Mouse (Mus musculus): ENCODE data around the gene Amdhd2. TPM values are rescaled to one million over a fixed set of nuclear protein-coding genes. Genes with fewer than 3 reads are reported as not detected.

Amdhd2 gene
- polyA plus RNA-seq, 1 experiment from 2014 or later, result 29.5 TPM

GRCm38 (mm10) chr17:24168590-24169277 is 5.2 kb upstream of the Amdhd2 start:
- Histone ChIP-seq H3K9ac (ENCODE audit: low read length) (peak overlapping the region; percentile 90), H3K4me2 (ENCODE audit: low read depth, low read length, severe bottlenecking) (peak overlapping the region; percentile 87), H3K36me3 (ENCODE audit: control insufficient read depth, insufficient read depth, low read length) (no peaks in the 10 kb centered on the region; the same call in 1 of the 2 replicates), H3K9me3 (ENCODE audit: control insufficient read depth, low read length) (no peaks in the 10 kb centered on the region), H3K27ac (ENCODE audit: low read depth, low read length) (peak overlapping the region; percentile 96), H3K4me1 (replicated peaks; ENCODE audit: control insufficient read depth, insufficient read depth, low read length) (peaks cover 8% of the 10 kb centered on the region; the same call in 1 of the 2 replicates), H3K27me3 (ENCODE audit: control insufficient read depth, insufficient read depth, low read length) (no peaks in the 10 kb centered on the region), H3K4me3 (ENCODE audit: low read depth, low read length) (peak overlapping the region; percentile 93)
- ATAC-seq (replicated peaks; ENCODE audit: low FRiP score), result peak; percentile 74
- WGBS, result under 1% methylated on average over 39 of the region's 41 CpGs
- DNase-seq (ENCODE audit: low spot score), result peak; percentile 84

DNA sequence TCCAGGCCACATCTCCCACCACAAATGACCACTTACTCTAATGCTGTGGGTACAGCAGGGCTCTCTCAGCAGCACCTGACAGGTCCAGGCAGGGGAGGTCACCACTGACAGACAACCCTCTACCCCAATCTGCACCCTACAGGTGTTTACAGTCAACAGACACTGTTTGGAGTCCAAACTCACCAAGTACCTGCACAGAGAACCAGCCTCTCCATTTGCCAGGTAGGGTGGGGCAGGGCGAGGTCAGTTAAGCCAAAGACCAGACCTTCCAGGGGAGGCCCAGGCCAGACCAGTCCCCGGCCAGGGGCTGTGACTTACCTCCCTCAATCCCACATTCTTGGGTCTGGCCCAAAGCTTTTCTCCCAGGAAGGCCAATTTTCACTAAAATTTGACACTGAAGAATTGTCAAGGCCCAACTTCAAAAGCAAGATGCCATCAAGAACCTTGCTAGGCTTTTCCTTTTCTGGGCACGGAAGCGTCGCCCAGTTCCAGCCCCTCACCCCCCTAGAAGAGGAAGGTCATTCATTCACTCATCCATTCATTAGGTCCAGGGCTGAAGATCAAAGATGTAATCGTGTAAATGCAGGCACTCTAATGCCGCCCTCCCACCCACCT is 4.4 kb upstream of the Amdhd2 start:
- H3K9me3 ChIP-seq (ENCODE audit: control insufficient read depth, low read length), result no peaks in the 10 kb centered on the region
- peak overlapping the region; percentile 93 for H3K4me3 ChIP-seq (ENCODE audit: low read depth, low read length)
- peak overlapping the region; percentile 87 for H3K4me2 ChIP-seq (ENCODE audit: low read depth, low read length, severe bottlenecking)
- no peak overlapping the region; the same call in 1 of the 2 replicates for H3K27ac ChIP-seq (ENCODE audit: low read depth, low read length)
- peaks cover 8% of the 10 kb centered on the region; the same call in 1 of the 2 replicates for H3K4me1 ChIP-seq (replicated peaks; ENCODE audit: control insufficient read depth, insufficient read depth, low read length)
- ATAC-seq (replicated peaks; ENCODE audit: low FRiP score) (no peak), DNase-seq (ENCODE audit: low spot score) (peak; percentile 61)
- H3K9ac ChIP-seq (ENCODE audit: low read length), result peak overlapping the region; percentile 90
- no peaks in the 10 kb centered on the region; the same call in 1 of the 2 replicates for H3K36me3 ChIP-seq (ENCODE audit: control insufficient read depth, insufficient read depth, low read length)
- no peaks in the 10 kb centered on the region for H3K27me3 ChIP-seq (ENCODE audit: control insufficient read depth, insufficient read depth, low read length)
- WGBS, result 63% methylated on average over 7 of the region's 7 CpGs

DNA sequence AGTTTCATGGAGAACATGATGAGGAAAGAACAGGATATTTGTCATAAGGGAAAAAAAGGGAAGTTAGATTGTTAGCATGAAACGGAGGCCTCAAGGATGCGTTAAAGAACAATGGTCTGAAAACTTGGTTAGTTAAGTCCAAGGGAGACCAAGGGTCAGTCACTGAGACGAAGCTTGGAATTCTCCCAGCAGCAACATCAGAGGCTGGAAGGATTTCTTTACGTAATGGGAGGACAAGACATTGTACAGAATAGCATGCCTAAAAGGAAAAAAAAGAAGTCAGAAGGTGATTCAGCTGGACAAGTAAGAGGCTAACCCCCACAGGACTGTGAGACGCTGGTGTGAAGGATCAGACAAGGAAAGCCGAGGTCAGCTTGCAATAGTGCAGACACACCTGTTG is 3.6 kb upstream of the Amdhd2 start:
- Histone ChIP-seq H3K9ac (ENCODE audit: low read length) (no peak overlapping the region), H3K36me3 (ENCODE audit: control insufficient read depth, insufficient read depth, low read length) (no peaks in the 10 kb centered on the region; the same call in 1 of the 2 replicates), H3K4me2 (ENCODE audit: low read depth, low read length, severe bottlenecking) (no peak overlapping the region), H3K27me3 (ENCODE audit: control insufficient read depth, insufficient read depth, low read length) (no peaks in the 10 kb centered on the region), H3K4me1 (replicated peaks; ENCODE audit: control insufficient read depth, insufficient read depth, low read length) (peaks cover 12% of the 10 kb centered on the region; the same call in 1 of the 2 replicates), H3K9me3 (ENCODE audit: control insufficient read depth, low read length) (no peaks in the 10 kb centered on the region), H3K4me3 (ENCODE audit: low read depth, low read length) (no peak overlapping the region), H3K27ac (ENCODE audit: low read depth, low read length) (no peak overlapping the region)
- WGBS, result 91% methylated on average over 6 of the region's 6 CpGs
- no peak for ATAC-seq (replicated peaks; ENCODE audit: low FRiP score)
- DNase-seq (ENCODE audit: low spot score), result no peak

DNA sequence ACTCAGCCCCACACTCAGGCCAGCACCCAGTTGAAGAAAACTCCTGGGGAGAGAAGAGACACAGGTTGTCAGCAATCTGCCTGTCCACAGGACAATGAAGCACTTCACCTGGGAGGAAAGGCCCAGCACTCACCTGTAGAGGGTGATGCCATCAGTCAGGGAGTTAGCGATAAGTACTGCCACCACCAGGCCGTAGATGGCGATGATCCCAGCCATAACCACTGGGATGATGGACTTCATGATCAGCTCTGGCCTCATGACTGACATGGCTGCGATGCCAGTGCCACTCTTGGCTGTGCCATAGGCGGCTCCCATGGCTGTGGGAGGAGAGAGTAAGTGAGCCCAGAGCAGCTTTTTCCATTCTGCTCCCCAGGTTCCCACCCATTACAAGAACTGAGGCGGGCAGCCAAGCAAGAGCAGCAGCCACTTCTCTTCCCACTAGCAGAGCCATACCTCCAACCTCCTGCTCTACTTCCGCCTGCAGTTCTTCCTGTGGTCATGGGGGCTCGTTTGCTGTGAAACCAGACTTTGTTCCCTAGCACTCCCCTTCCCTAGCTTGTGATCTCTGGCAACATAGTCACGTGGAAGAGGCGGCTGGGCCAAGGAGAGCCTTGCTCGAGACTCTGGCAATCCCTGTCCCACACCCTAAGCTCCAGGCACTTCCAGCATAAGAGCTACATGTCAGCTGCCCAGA is 1.1 kb upstream of the Amdhd2 start:
- Histone ChIP-seq H3K9ac (ENCODE audit: low read length) (no peak overlapping the region), H3K4me2 (ENCODE audit: low read depth, low read length, severe bottlenecking) (no peak overlapping the region), H3K4me3 (ENCODE audit: low read depth, low read length) (no peak overlapping the region), H3K27me3 (ENCODE audit: control insufficient read depth, insufficient read depth, low read length) (no peaks in the 10 kb centered on the region), H3K36me3 (ENCODE audit: control insufficient read depth, insufficient read depth, low read length) (no peaks in the 10 kb centered on the region; the same call in 1 of the 2 replicates), H3K9me3 (ENCODE audit: control insufficient read depth, low read length) (no peaks in the 10 kb centered on the region), H3K27ac (ENCODE audit: low read depth, low read length) (no peak overlapping the region), H3K4me1 (replicated peaks; ENCODE audit: control insufficient read depth, insufficient read depth, low read length) (peaks cover 12% of the 10 kb centered on the region; the same call in 1 of the 2 replicates)
- WGBS, result 77% methylated on average over 9 of the region's 11 CpGs
- ATAC-seq (replicated peaks; ENCODE audit: low FRiP score) (no peak), DNase-seq (ENCODE audit: low spot score) (no peak)

GRCm38 (mm10) chr17:24162584-24163175 is 886 bp downstream of the Amdhd2 start:
- 36% methylated on average over 17 of the region's 17 CpGs for WGBS
- Histone ChIP-seq H3K4me1 (replicated peaks; ENCODE audit: control insufficient read depth, insufficient read depth, low read length) (peaks cover 4% of the 10 kb centered on the region; the same call in 1 of the 2 replicates), H3K27me3 (ENCODE audit: control insufficient read depth, insufficient read depth, low read length) (no peaks in the 10 kb centered on the region), H3K9ac (ENCODE audit: low read length) (peak overlapping the region; percentile 74), H3K4me3 (ENCODE audit: low read depth, low read length) (peak overlapping the region; percentile 80), H3K36me3 (ENCODE audit: control insufficient read depth, insufficient read depth, low read length) (no peaks in the 10 kb centered on the region; the same call in 1 of the 2 replicates), H3K9me3 (ENCODE audit: control insufficient read depth, low read length) (no peaks in the 10 kb centered on the region), H3K4me2 (ENCODE audit: low read depth, low read length, severe bottlenecking) (peak overlapping the region; percentile 80), H3K27ac (ENCODE audit: low read depth, low read length) (no peak overlapping the region)
- ATAC-seq (replicated peaks; ENCODE audit: low FRiP score) (no peak), DNase-seq (ENCODE audit: low spot score) (no peak)

- H3K27me3 ChIP-seq (ENCODE audit: control insufficient read depth, insufficient read depth, low read length), result no peaks in the 10 kb centered on the region
- WGBS, result 83% methylated on average over 5 of the region's 5 CpGs
- no peak overlapping the region for H3K27ac ChIP-seq (ENCODE audit: low read depth, low read length)
- DNase-seq (ENCODE audit: low spot score) (no peak), ATAC-seq (replicated peaks; ENCODE audit: low FRiP score) (no peak)
- H3K4me2 ChIP-seq (ENCODE audit: low read depth, low read length, severe bottlenecking), result no peak overlapping the region
- H3K9me3 ChIP-seq (ENCODE audit: control insufficient read depth, low read length), result no peaks in the 10 kb centered on the region
- no peak overlapping the region for H3K9ac ChIP-seq (ENCODE audit: low read length)
- H3K4me1 ChIP-seq (replicated peaks; ENCODE audit: control insufficient read depth, insufficient read depth, low read length), result peaks cover 3% of the 10 kb centered on the region; the same call in 1 of the 2 replicates
- no peak overlapping the region for H3K4me3 ChIP-seq (ENCODE audit: low read depth, low read length)
- no peaks in the 10 kb centered on the region for H3K36me3 ChIP-seq (ENCODE audit: control insufficient read depth, insufficient read depth, low read length)
These were observed 2.1 kb downstream of the Amdhd2 start for GRCm38 (mm10) chr17:24161466-24161865.

GRCm38 (mm10) chr17:24157526-24157925 is 6.0 kb downstream of the Amdhd2 start:
- no peak for ATAC-seq (replicated peaks; ENCODE audit: low FRiP score)
- Histone ChIP-seq H3K27ac (ENCODE audit: low read depth, low read length) (no peak overlapping the region), H3K9ac (ENCODE audit: low read length) (no peak overlapping the region), H3K27me3 (ENCODE audit: control insufficient read depth, insufficient read depth, low read length) (no peaks in the 10 kb centered on the region), H3K4me1 (replicated peaks; ENCODE audit: control insufficient read depth, insufficient read depth, low read length) (peaks cover 2% of the 10 kb centered on the region), H3K36me3 (ENCODE audit: control insufficient read depth, insufficient read depth, low read length) (no peaks in the 10 kb centered on the region), H3K4me3 (ENCODE audit: low read depth, low read length) (no peak overlapping the region), H3K4me2 (ENCODE audit: low read depth, low read length, severe bottlenecking) (no peak overlapping the region), H3K9me3 (ENCODE audit: control insufficient read depth, low read length) (no peaks in the 10 kb centered on the region)
- DNase-seq (ENCODE audit: low spot score), result no peak
- WGBS, result 93% methylated on average over 4 of the region's 4 CpGs

DNA sequence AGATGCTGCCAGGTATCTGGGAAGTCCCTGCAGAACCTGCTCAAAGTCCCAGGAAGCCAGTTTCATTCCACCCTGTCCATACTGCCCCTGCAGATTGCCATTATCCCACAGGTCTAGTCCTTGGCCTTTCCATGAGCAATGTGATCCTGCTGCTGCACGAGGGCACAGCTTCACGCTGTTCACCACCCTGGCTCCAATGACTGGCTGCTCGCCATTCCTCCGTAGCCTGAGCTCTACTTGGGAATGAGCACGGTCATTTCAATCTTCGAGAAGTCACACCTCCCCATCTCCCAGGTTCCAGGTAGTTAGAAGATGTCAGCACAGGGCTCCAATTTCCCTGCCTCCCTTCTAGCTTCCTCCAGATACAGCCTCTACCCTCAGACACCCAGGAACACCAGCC is 6.4 kb downstream of the Amdhd2 start:
- no peak for ATAC-seq (replicated peaks; ENCODE audit: low FRiP score)
- Histone ChIP-seq H3K9ac (ENCODE audit: low read length) (no peak overlapping the region), H3K27me3 (ENCODE audit: control insufficient read depth, insufficient read depth, low read length) (no peaks in the 10 kb centered on the region), H3K36me3 (ENCODE audit: control insufficient read depth, insufficient read depth, low read length) (no peaks in the 10 kb centered on the region), H3K27ac (ENCODE audit: low read depth, low read length) (no peak overlapping the region), H3K9me3 (ENCODE audit: control insufficient read depth, low read length) (no peaks in the 10 kb centered on the region), H3K4me3 (ENCODE audit: low read depth, low read length) (no peak overlapping the region), H3K4me1 (replicated peaks; ENCODE audit: control insufficient read depth, insufficient read depth, low read length) (no peaks in the 10 kb centered on the region; the same call in 1 of the 2 replicates), H3K4me2 (ENCODE audit: low read depth, low read length, severe bottlenecking) (no peak overlapping the region)
- DNase-seq (ENCODE audit: low spot score), result no peak
- 90% methylated on average over 6 of the region's 6 CpGs for WGBS

All from forebrain, embryonic 11.5 days (tissue).